Mouse (Mus musculus) heart, adult 18-20 months (tissue): ENCODE data around the gene Zbed6. TPM values are rescaled to one million over a fixed set of nuclear protein-coding genes. Genes with fewer than 3 reads are reported as not detected.
A peak's percentile ranks its signal among the peaks of the same experiment; 100 is the strongest.

ENCODE experiments used
- DNase-seq, 2 experiments: peaks; one replicate each; pipeline ENCODE4 v3.0.0; 2021 to 2022; ENCODE audit warnings: mixed read lengths in 1 of 2
- total RNA-seq, 2 experiments: library from RNA; stranded (reverse); gene quantifications; 2 replicates each; pipeline ENCODE4 v1.2.3; 2021

Gene Zbed6
- total RNA-seq, 2 experiments from 2014 or later, result 2.3 to 5.1 TPM

GRCm38 (mm10) chr1:133662941-133663340, 2.3 kb upstream of the Zbed6 start:
- DNase-seq, result no peak

GRCm38 (mm10) chr1:133661203-133661933, 683 bp upstream of the Zbed6 start, which contains the start of gene Gm38394:
Gene Gm38394 (minus strand): TSS chr1:133661318.
- peak; percentile 94 to 96 for DNase-seq

- peak in 1 of 2 experiments; percentile 30 for DNase-seq
Measured at GRCm38 (mm10) chr1:133658878-133659277, 1.8 kb downstream of the Zbed6 start.

GRCm38 (mm10) chr1:133656811-133657210, 3.9 kb downstream of the Zbed6 start:
- DNase-seq, result no peak

GRCm38 (mm10) chr1:133653033-133653432, 7.7 kb downstream of the Zbed6 start:
- DNase-seq, result no peak

- DNase-seq, result no peak
Measured at GRCm38 (mm10) chr1:133650288-133651055, 10.2 kb downstream of the Zbed6 start.

GRCm38 (mm10) chr1:133645652-133646051, 15.0 kb downstream of the Zbed6 start:
- no peak for DNase-seq

- no peak for DNase-seq
Measured at GRCm38 (mm10) chr1:133641163-133641562, 19.5 kb downstream of the Zbed6 start.

GRCm38 (mm10) chr1:133638517-133638916, 22.2 kb downstream of the Zbed6 start:
- no peak for DNase-seq

GRCm38 (mm10) chr1:133632168-133632567, 28.5 kb downstream of the Zbed6 start:
- no peak for DNase-seq

GRCm38 (mm10) chr1:133625052-133625451, 35.6 kb downstream of the Zbed6 start:
- DNase-seq, result no peak

GRCm38 (mm10) chr1:133618311-133618710, 42.4 kb downstream of the Zbed6 start:
- no peak for DNase-seq

GRCm38 (mm10) chr1:133617908-133618307, 42.8 kb downstream of the Zbed6 start:
- no peak for DNase-seq

- DNase-seq, result no peak
Measured at GRCm38 (mm10) chr1:133613817-133614216, 46.9 kb downstream of the Zbed6 start.

- no peak for DNase-seq
Measured at GRCm38 (mm10) chr1:133611436-133611835, 49.2 kb downstream of the Zbed6 start.

GRCm38 (mm10) chr1:133610601-133611000, 50.1 kb downstream of the Zbed6 start:
- DNase-seq, result no peak

- DNase-seq, result peak; percentile 96 to 97
Measured at GRCm38 (mm10) chr1:133609771-133610502, 50.7 kb downstream of the Zbed6 start, which contains the start of gene Snrpe. Gene Snrpe (minus strand): TSS chr1:133610291.

Other genes with a start within 250 kb of the Zbed6 start
- gene Sox13, start 236.5 kb downstream of the Zbed6 start, total RNA-seq, result 10 to 100 TPM in 1 of 2 experiments, 1 to 10 TPM in 1; 9.8 to 10.8 TPM
- gene Snrpe, start 50.6 kb downstream of the Zbed6 start, total RNA-seq, result 10 to 100 TPM; 76.3 to 78.8 TPM
- gene Gm38394, start 433 bp upstream of the Zbed6 start, total RNA-seq, result 10 to 100 TPM; 14.0 to 14.6 TPM
- gene Lax1, start 29.2 kb upstream of the Zbed6 start, total RNA-seq, result 1 to 10 TPM in 1 of 2 experiments, under 1 TPM in 1; 0.35 to 3.5 TPM
- 10 to 100 TPM; 17.2 to 19.3 TPM for gene Atp2b4, start 140.2 kb upstream of the Zbed6 start, total RNA-seq
- gene Optc, start 247.1 kb upstream of the Zbed6 start, total RNA-seq, result under 1 TPM; 0.23 to 0.37 TPM